Mouse (Mus musculus): ENCODE results near the gene Pdlim1.

DNA sequence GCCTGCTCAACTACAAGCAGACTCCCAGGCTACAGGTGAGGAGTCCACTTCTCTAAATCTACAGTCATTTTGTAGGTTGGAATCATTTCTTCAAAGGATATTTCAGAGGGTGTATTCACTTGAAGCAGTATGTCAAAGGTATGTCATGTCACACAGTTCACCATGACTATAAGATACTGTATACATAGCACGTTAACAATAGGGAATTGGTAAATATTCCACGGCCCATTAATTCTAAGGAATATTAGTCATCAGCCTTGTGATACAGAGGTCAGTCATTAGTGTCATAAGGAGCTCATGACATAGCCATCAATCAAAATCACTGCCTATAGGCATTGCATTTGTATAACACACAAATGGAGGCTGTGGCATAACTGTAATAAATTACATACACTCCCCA, 13.1 kb upstream of the Pdlim1 start:
- TF ChIP-seq CTCF (IDR thresholded peaks at IDR 0.05; ENCODE audit: low read depth, low read length) = no peak
- TF ChIP-seq POLR2A (IDR thresholded peaks at IDR 0.05; ENCODE audit: extremely low read depth, insufficient read depth, low read length) = no peak

Measured in liver, adult 2 months (tissue).